ENCODE assay signal across 8 mouse cellular contexts in the genomic region with DNA sequence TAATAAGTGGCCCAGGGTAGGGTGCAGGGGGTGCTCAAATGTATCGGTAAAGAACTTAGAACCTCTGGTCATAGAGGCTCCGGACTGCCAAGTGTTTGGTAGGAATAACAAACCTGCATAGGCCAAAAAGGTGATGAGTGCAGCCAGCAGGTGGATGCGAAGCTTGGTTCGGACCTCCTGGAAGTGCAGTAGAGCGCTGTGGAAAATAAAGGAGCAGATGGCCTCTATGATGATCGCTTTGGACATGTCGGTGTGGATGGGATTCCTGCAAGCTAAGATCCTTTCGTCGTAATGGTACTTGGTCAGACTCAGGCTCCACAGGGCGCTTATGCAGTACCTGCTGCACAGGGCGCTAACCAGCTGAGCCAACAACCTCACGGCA. TPM values are rescaled to one million over a fixed set of nuclear protein-coding genes. Genes with fewer than 3 reads are reported as not detected.
DNase-seq lines count a peak whose midpoint lies in the region; ATAC-seq and TF ChIP-seq lines count a peak whose summit lies in the region.

No protein-coding gene starts in this region.

- peaks cover 34% of the 10 kb centered on the region for H3K4me1 ChIP-seq in E14TG2a.4 (replicated peaks; ENCODE audit: low read depth, low read length)
- H3K4me1 ChIP-seq in forebrain, embryonic 16.5 days (replicated peaks; ENCODE audit: control insufficient read depth, insufficient read depth, low read length), result peaks cover 11% of the 10 kb centered on the region

- H3K27ac ChIP-seq in forebrain, embryonic 16.5 days (ENCODE audit: low read length), result no peak overlapping the region
- no peak overlapping the region for H3K27ac ChIP-seq in macrophage

- peak; percentile 4; the same call in 1 of the 2 replicates for ATAC-seq in frontal cortex, adult (ENCODE audit: low TSS enrichment)
- peak; percentile 24 for ATAC-seq in forebrain, embryonic 16.5 days
- ATAC-seq in granulocyte monocyte progenitor cell, adult 5-6 weeks (replicated peaks; ENCODE audit: poor library complexity, severe bottlenecking), result no peak
- no peak for ATAC-seq in inflammation-experienced regulatory T-cells, adult 6 months

- H3K79me2 ChIP-seq in macrophage (ENCODE audit: inconsistent target), result no peaks in the 10 kb centered on the region

- WGBS in forebrain, embryonic 16.5 days, result 6% methylated on average over 12 of the region's 12 CpGs
- WGBS in macrophage (ENCODE audit: missing documents), result 22% methylated on average over 12 of the region's 12 CpGs

- no peaks in the 10 kb centered on the region for H3K36me3 ChIP-seq in E14TG2a.4 (ENCODE audit: insufficient read depth, low read length)
- H3K36me3 ChIP-seq in forebrain, embryonic 16.5 days (ENCODE audit: control insufficient read depth, insufficient read depth), result no peaks in the 10 kb centered on the region
- H3K36me3 ChIP-seq in macrophage (ENCODE audit: inconsistent target), result no peaks in the 10 kb centered on the region

- no peaks in the 10 kb centered on the region for H3K9me3 ChIP-seq in E14TG2a.4 (ENCODE audit: low read length)
- no peaks in the 10 kb centered on the region for H3K9me3 ChIP-seq in forebrain, embryonic 16.5 days (ENCODE audit: control insufficient read depth, low read length)

- H3K4me3 ChIP-seq in E14TG2a.4 (replicated peaks; ENCODE audit: low read length), result peak overlapping the region; percentile 87
- peak overlapping the region; percentile 79 for H3K4me3 ChIP-seq in forebrain, embryonic 16.5 days (replicated peaks; ENCODE audit: low read length)
- H3K4me3 ChIP-seq in macrophage (ENCODE audit: inconsistent target), result peak overlapping the region; percentile 52

- DNase-seq in frontal cortex, postnatal 36 days (ENCODE audit: low spot score in 2 of 2), result no peak
- DNase-seq in thymus, postnatal 4 days, result no peak

- peak overlapping the region; percentile 97 for H3K4me2 ChIP-seq in forebrain, embryonic 16.5 days (ENCODE audit: low read length)

- TF ChIP-seq CTCF in E14TG2a.4 (conservative IDR thresholded peaks at IDR 0.05; ENCODE audit: low read length), result no peak

- H3K27me3 ChIP-seq in E14TG2a.4 (ENCODE audit: insufficient read depth, low read length), result peaks cover 37% of the 10 kb centered on the region
- peaks cover 2% of the 10 kb centered on the region for H3K27me3 ChIP-seq in forebrain, embryonic 16.5 days (replicated peaks; ENCODE audit: control insufficient read depth, insufficient read depth, low read length)

- H3K9ac ChIP-seq in forebrain, embryonic 16.5 days (replicated peaks; ENCODE audit: low read depth, low read length), result peak overlapping the region; percentile 78

RNA-seq across cellular contexts. Expression of a gene that starts 0.8 kb away (rescaled TPM):
- 8.7 and 11.5 TPM in 2 replicates for polyA plus RNA-seq in forebrain, embryonic 16.5 days (2015; fragmentation: Nextera tagmentation; extraction: Ambion mirVana)
- total RNA-seq in macrophage (2018; cell fraction: chromatin; rRNA removed), result 1 to 10 TPM in 3 of 26 experiments, under 1 TPM in 12, not detected in 11; 0.19 to 1.2 (median 0.66) TPM
- total RNA-seq in macrophage (2018; cell fraction: cytosol; rRNA removed), result under 1 TPM; 0.08 to 1.00 (median 0.41) TPM
- total RNA-seq in macrophage (2018; cell fraction: nucleus; rRNA removed), result 1 to 10 TPM in 4 of 26 experiments, under 1 TPM in 12, not detected in 10; 0.13 to 2.4 (median 0.54) TPM
- 0.16 to 0.70 TPM (median 0.52 TPM) in 3 replicates for polyA plus RNA-seq in macrophage (2018)
- total RNA-seq in granulocyte monocyte progenitor cell, adult 5-6 weeks (2014; fragmentation: Nextera tagmentation), result 1.1 and 1.5 TPM in 2 replicates
- total RNA-seq in granulocyte monocyte progenitor cell, adult 5-6 weeks (2017), result 0.36 and 4.4 TPM in 2 replicates
- 1 to 10 TPM in 2 of 3 experiments, under 1 TPM in 1; 0.48 to 1.3 (median 1.1) TPM for polyA plus RNA-seq in inflammation-experienced regulatory T-cells, adult 6 months (2017; shearing (Covaris generic))

RNA-seq across cellular contexts. Expression of a gene that starts 40.8 kb away (rescaled TPM):
- polyA plus RNA-seq in forebrain, embryonic 16.5 days (2015; fragmentation: Nextera tagmentation; extraction: Ambion mirVana), result 213 and 217 TPM in 2 replicates
- total RNA-seq in macrophage (2018; cell fraction: chromatin; rRNA removed), result 10 to 100 TPM in 13 of 26 experiments, 1 to 10 TPM in 13; 1.1 to 25.2 (median 8.9) TPM
- total RNA-seq in macrophage (2018; cell fraction: cytosol; rRNA removed), result 10 to 100 TPM; 29.0 to 49.7 (median 41.5) TPM
- total RNA-seq in macrophage (2018; cell fraction: nucleus; rRNA removed), result 10 to 100 TPM in 16 of 26 experiments, 1 to 10 TPM in 10; 4.0 to 30.6 (median 10.7) TPM
- polyA plus RNA-seq in macrophage (2018), result 39.0 to 78.7 TPM (median 53.1 TPM) in 3 replicates
- 124 and 134 TPM in 2 replicates for total RNA-seq in granulocyte monocyte progenitor cell, adult 5-6 weeks (2014; fragmentation: Nextera tagmentation)
- total RNA-seq in granulocyte monocyte progenitor cell, adult 5-6 weeks (2017), result 153 and 162 TPM in 2 replicates
- 10 to 100 TPM; 86.2 to 95.6 (median 88.7) TPM for polyA plus RNA-seq in inflammation-experienced regulatory T-cells, adult 6 months (2017; shearing (Covaris generic))

RNA-seq across cellular contexts. Expression of a gene that starts 51.1 kb away (rescaled TPM):
- 147 TPM in 2 replicates for polyA plus RNA-seq in forebrain, embryonic 16.5 days (2015; fragmentation: Nextera tagmentation; extraction: Ambion mirVana)
- total RNA-seq in macrophage (2018; cell fraction: chromatin; rRNA removed), result 10 to 100 TPM in 21 of 26 experiments, 1 to 10 TPM in 5; 5.6 to 43.3 (median 23.1) TPM
- 10 to 100 TPM; 20.2 to 63.0 (median 35.3) TPM for total RNA-seq in macrophage (2018; cell fraction: cytosol; rRNA removed)
- total RNA-seq in macrophage (2018; cell fraction: nucleus; rRNA removed), result 10 to 100 TPM in 24 of 26 experiments, 1 to 10 TPM in 2; 9.0 to 45.7 (median 24.7) TPM
- 26.4 to 32.8 TPM (median 31.0 TPM) in 3 replicates for polyA plus RNA-seq in macrophage (2018)
- 36.4 and 44.3 TPM in 2 replicates for total RNA-seq in granulocyte monocyte progenitor cell, adult 5-6 weeks (2014; fragmentation: Nextera tagmentation)
- 52.5 and 56.6 TPM in 2 replicates for total RNA-seq in granulocyte monocyte progenitor cell, adult 5-6 weeks (2017)
- 1 to 10 TPM; 1.7 to 4.1 (median 2.2) TPM for polyA plus RNA-seq in inflammation-experienced regulatory T-cells, adult 6 months (2017; shearing (Covaris generic))

Comparison
In these comparisons a context has a peak if more than half of its experiments do, and no peak if none do; other contexts are left out.
1. ATAC-seq: peak in frontal cortex, adult (single experiment) and forebrain, embryonic 16.5 days (single experiment); none in granulocyte monocyte progenitor cell, adult 5-6 weeks (single experiment) and inflammation-experienced regulatory T-cells, adult 6 months (single experiment).
2. Peak in every context shown above with its lines, with median percentiles within 50 percentile points of each other: H3K4me3 ChIP-seq.